Mouse (Mus musculus) heart, embryonic 12.5 days (tissue): ENCODE results near the gene Itgb4. TPM values are rescaled to one million over a fixed set of nuclear protein-coding genes. Genes with fewer than 3 reads are reported as not detected.
A peak's percentile ranks its signal among the peaks of the same experiment; 100 is the strongest.

ENCODE experiments used
- ATAC-seq: fragments of 200-750 bp; cut with Nextera tagmentation; 2 replicates; pipeline ENCODE4 v1.8.0; 2017; ENCODE audit warnings: moderate TSS enrichment, moderate library complexity; ENCODE audit not compliant: insufficient number of reproducible peaks, low FRiP score
- H3K27ac ChIP-seq: fragments of 300-500 bp; sonication (generic); 2 replicates; pipeline ENCODE4 v1.5.1; 2016; ENCODE audit warnings: mild to moderate bottlenecking, moderate library complexity; ENCODE audit not compliant: poor library complexity, severe bottlenecking
- H3K27me3 ChIP-seq: fragments of 300-500 bp; sonication (generic); replicated peaks from 2 replicates; pipeline ENCODE4 v1.6.1; 2016; ENCODE audit warnings: mild to moderate bottlenecking, moderate library complexity
- H3K36me3 ChIP-seq: fragments of 300-500 bp; sonication (generic); 2 replicates; pipeline ENCODE4 v1.6.1; 2016; ENCODE audit warnings: mild to moderate bottlenecking, moderate library complexity
- H3K4me1 ChIP-seq: fragments of 300-500 bp; sonication (generic); replicated peaks from 2 replicates; pipeline ENCODE4 v1.6.1; 2016; ENCODE audit warnings: mild to moderate bottlenecking
- H3K4me2 ChIP-seq: fragments of 300-500 bp; sonication (generic); 2 replicates; pipeline ENCODE4 v1.6.1; 2016; ENCODE audit warnings: mild to moderate bottlenecking, moderate library complexity
- H3K4me3 ChIP-seq: fragments of 300-500 bp; sonication (generic); 2 replicates; pipeline ENCODE4 v1.5.1; 2016; ENCODE audit warnings: mild to moderate bottlenecking
- H3K9ac ChIP-seq: fragments of 300-500 bp; sonication (generic); 2 replicates; pipeline ENCODE4 v1.6.1; 2016; ENCODE audit warnings: mild to moderate bottlenecking, moderate library complexity
- H3K9me3 ChIP-seq: fragments of 300-500 bp; sonication (generic); replicated peaks from 2 replicates; pipeline ENCODE4 v1.6.1; 2016; ENCODE audit warnings: mild to moderate bottlenecking, moderate library complexity
- WGBS: fragments of 180-500 bp; shearing (Covaris S2); methylation state at CpG from one replicate; pipeline ENCODE4 v1.1.7; 2016; 5-methylcytosine and 5-hydroxymethylcytosine counted together
- polyA plus RNA-seq: library from polyadenylated mRNA; unstranded; fragments of >200 nt; fragmentation: Nextera tagmentation; extraction: Ambion mirVana; gene quantifications from 2 replicates; pipeline ENCODE4 v1.2.1, GENCODE M21; 2016

Itgb4 gene
- polyA plus RNA-seq, 1 experiment from 2014 or later: 2.0 TPM

DNA sequence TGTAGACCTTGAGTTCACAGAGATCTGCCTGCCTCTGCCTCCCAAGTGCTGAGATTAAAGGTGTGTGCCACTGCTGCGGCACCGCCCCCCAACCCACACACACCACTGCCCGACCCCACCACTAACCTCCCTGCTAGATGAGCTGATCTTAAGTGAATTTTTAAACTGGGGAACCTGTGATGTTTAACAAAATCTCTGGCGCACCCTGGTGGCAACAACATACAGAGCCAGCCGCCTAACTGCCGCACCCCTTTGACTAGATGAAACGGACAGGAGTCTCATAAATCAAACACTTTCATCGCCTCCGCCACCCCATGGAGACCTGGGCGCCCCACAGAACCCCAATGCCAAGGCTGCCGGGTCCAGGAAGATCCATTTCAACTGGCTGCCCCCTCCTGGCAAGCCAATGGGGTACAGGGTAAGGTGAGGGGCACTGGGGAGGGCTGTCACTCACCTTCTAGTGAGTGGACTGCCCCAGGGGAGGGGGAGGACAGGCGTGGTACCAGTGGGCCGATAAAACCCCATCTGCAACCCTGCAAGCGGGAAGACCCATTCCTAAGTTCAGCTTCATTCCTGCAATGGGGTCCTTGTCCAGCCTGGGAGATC lies 25.1 kb downstream of the Itgb4 start:
- H3K4me1 ChIP-seq: no peaks in the 10 kb centered on the region; the same call in 1 of the 2 replicates
- H3K4me2 ChIP-seq: 0 out of 2 replicates have a peak overlapping the region, but pooled peaks have one; percentile 18
- H3K27me3 ChIP-seq: peaks cover 12% of the 10 kb centered on the region; the same call in 1 of the 2 replicates
- WGBS: 13% methylated on average over 14 of the region's 14 CpGs
- H3K9ac ChIP-seq: no peak overlapping the region
- ATAC-seq: 0 out of 2 replicates have a peak, but pooled peaks have one; percentile 3
- no peak overlapping the region for H3K27ac ChIP-seq
- no peak overlapping the region for H3K4me3 ChIP-seq
- H3K9me3 ChIP-seq: peaks cover 4% of the 10 kb centered on the region; the same call in 1 of the 2 replicates
- H3K36me3 ChIP-seq: no peaks in the 10 kb centered on the region

GRCm38 (mm10) chr11:116000607-116001006 lies 26.1 kb downstream of the Itgb4 start:
- Histone ChIP-seq H3K9me3 (peaks cover 4% of the 10 kb centered on the region; the same call in 1 of the 2 replicates), H3K27ac (no peak overlapping the region), H3K9ac (no peak overlapping the region), H3K36me3 (no peaks in the 10 kb centered on the region), H3K27me3 (peaks cover 12% of the 10 kb centered on the region; the same call in 1 of the 2 replicates), H3K4me1 (peaks cover 8% of the 10 kb centered on the region), H3K4me2 (no peak overlapping the region), H3K4me3 (no peak overlapping the region)
- WGBS: 54% methylated on average over 10 of the region's 10 CpGs
- no peak for ATAC-seq

DNA sequence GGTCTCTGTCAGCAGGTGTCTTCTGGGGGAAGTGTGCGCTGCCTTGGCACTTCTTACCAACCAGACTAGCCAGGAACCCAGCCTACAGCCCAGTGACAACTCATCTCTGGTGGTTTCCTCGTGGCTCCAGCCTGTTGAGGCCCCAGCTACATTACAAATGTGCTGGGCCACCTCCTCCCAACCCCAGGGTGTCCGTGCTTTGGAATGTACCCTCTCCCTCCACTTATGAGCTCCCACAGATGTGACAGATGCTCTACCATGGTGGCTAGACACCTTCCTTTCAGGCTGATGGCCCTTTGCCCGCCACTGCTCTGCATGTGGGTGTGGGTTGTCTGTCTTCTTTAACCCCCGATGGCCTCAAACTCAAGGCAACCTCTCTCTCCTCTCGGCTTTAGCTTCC lies 27.2 kb downstream of the Itgb4 start:
- Histone ChIP-seq H3K4me2 (no peak overlapping the region), H3K36me3 (peaks cover 2% of the 10 kb centered on the region), H3K27ac (no peak overlapping the region), H3K9me3 (peaks cover 4% of the 10 kb centered on the region; the same call in 1 of the 2 replicates), H3K4me1 (peaks cover 13% of the 10 kb centered on the region), H3K27me3 (peaks cover 12% of the 10 kb centered on the region; the same call in 1 of the 2 replicates), H3K9ac (no peak overlapping the region), H3K4me3 (no peak overlapping the region)
- 70% methylated on average over 6 of the region's 6 CpGs for WGBS
- no peak for ATAC-seq

DNA sequence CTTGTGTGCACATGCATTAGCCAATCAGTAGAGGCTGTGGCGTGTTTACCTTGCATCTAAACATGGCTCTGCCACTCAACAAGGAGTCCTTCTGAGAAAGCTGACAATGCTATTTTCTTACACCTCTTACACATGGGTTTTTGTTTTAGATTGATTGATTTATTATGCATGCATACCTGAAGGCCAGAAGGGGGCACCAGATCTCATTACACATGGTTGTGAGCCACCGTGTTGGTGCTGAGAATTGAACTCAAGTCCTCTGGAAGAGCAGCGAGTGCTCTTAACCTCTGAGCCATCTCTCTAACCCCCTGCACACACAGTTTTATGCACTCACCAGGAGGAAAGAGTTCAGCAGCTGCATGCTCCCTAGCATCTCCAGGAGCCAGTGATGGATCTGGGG lies 28.4 kb downstream of the Itgb4 start:
- ATAC-seq: no peak
- Histone ChIP-seq H3K36me3 (peaks cover 14% of the 10 kb centered on the region), H3K9ac (no peak overlapping the region), H3K4me2 (no peak overlapping the region), H3K4me3 (no peak overlapping the region), H3K27ac (no peak overlapping the region), H3K9me3 (peaks cover 4% of the 10 kb centered on the region; the same call in 1 of the 2 replicates), H3K4me1 (peaks cover 13% of the 10 kb centered on the region), H3K27me3 (peaks cover 12% of the 10 kb centered on the region; the same call in 1 of the 2 replicates)
- WGBS: 75% methylated on average over 3 of the region's 3 CpGs

DNA sequence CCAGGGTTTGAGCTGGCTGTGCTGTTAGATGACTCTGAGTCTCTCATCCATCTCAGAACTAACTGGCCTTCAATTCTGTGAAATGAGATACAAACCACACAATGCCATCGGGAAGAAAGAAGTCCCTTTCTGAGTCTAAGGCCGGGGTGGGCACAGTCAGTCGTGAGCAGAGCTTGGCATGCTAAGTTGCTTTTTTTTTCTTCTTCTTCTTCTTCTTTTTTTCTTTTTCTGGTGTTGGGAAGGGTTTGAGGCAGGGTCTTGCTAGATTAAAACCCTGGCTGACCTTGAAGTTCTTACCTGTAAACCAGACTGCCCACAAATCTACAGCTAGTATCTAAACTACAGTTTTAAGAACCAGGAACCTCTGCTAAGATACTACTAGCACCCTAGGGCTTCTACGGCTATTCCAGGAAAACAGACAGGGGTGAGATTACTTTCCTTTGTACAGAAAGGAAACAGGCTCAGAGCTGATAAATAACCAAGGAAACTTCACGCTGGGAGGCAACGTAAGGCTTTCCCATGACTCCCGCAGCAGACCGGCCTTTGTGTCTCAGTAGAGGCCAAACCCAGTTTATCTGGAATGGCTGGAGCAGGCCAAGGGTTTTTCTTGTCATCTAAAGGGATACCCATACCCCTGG lies 29.8 kb downstream of the Itgb4 start:
- no peak for ATAC-seq
- peaks cover 13% of the 10 kb centered on the region for H3K4me1 ChIP-seq

GRCm38 (mm10) chr11:116004840-116005700 lies 30.6 kb downstream of the Itgb4 start:
- ATAC-seq: peak; percentile 74
- peak overlapping the region; percentile 79 for H3K4me2 ChIP-seq
- peak overlapping the region; percentile 37 for H3K4me3 ChIP-seq
- peaks cover 7% of the 10 kb centered on the region; the same call in 1 of the 2 replicates for H3K27me3 ChIP-seq
- WGBS: 5% methylated on average over 54 of the region's 54 CpGs
- H3K36me3 ChIP-seq: peaks cover 35% of the 10 kb centered on the region
- peak overlapping the region; percentile 52 for H3K9ac ChIP-seq
- peaks cover 4% of the 10 kb centered on the region; the same call in 1 of the 2 replicates for H3K9me3 ChIP-seq
- H3K4me1 ChIP-seq: peaks cover 13% of the 10 kb centered on the region
- peak overlapping the region; percentile 64 for H3K27ac ChIP-seq

More for the DNA sequence above, 29.8 kb downstream of the Itgb4 start:
- peak overlapping the region; percentile 52 for H3K9ac ChIP-seq
- 29% methylated on average over 8 of the region's 8 CpGs for WGBS
- H3K27ac ChIP-seq: peak overlapping the region; percentile 64
- peaks cover 12% of the 10 kb centered on the region; the same call in 1 of the 2 replicates for H3K27me3 ChIP-seq
- H3K4me3 ChIP-seq: peak overlapping the region; percentile 37
- peaks cover 4% of the 10 kb centered on the region; the same call in 1 of the 2 replicates for H3K9me3 ChIP-seq
- H3K4me2 ChIP-seq: peak overlapping the region; percentile 79
- H3K36me3 ChIP-seq: peaks cover 27% of the 10 kb centered on the region

- Histone ChIP-seq H3K4me2 (peak overlapping the region; percentile 79), H3K27ac (peak overlapping the region; percentile 64; the same call in 1 of the 2 replicates), H3K36me3 (peaks cover 39% of the 10 kb centered on the region), H3K27me3 (no peaks in the 10 kb centered on the region; the same call in 1 of the 2 replicates), H3K9me3 (peaks cover 4% of the 10 kb centered on the region; the same call in 1 of the 2 replicates), H3K4me3 (0 out of 2 replicates have a peak overlapping the region, but pooled peaks have one; percentile 37), H3K9ac (peak overlapping the region; percentile 52), H3K4me1 (peaks cover 13% of the 10 kb centered on the region)
- no peak for ATAC-seq
- WGBS: 68% methylated on average over 9 of the region's 9 CpGs
These were observed 31.4 kb downstream of the Itgb4 start for GRCm38 (mm10) chr11:116005701-116006419.

DNA sequence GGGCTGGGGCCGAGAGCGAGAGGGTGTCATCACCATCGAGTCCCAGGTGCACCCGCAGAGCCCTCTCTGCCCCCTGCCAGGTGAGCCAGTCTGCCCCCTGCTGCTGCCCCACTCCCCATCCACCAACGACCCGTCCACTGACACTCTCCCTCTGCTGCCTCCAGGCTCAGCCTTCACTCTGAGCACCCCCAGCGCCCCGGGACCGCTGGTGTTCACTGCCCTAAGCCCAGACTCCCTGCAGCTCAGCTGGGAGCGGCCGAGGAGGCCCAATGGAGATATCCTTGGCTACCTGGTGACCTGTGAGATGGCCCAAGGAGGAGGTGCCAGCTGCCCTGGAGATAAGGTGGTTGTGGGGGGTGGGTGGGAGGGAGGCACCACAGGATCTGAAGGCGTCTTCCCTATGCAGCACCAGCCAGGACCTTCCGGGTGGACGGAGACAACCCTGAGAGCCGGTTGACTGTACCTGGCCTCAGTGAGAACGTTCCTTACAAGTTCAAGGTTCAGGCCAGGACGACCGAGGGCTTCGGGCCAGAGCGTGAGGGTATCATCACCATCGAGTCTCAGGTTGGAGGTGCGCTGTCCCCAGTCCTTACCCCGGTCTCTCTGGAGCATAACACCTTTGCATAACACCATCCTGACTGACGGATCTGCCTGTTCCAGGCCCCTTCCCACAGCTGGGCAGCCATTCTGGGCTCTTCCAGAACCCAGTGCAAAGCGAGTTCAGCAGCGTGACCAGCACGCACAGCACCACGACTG lies 32.8 kb downstream of the Itgb4 start:
- Histone ChIP-seq H3K27ac (no peak overlapping the region), H3K4me1 (peaks cover 23% of the 10 kb centered on the region), H3K9me3 (peaks cover 4% of the 10 kb centered on the region; the same call in 1 of the 2 replicates), H3K27me3 (no peaks in the 10 kb centered on the region), H3K9ac (no peak overlapping the region), H3K36me3 (peaks cover 39% of the 10 kb centered on the region), H3K4me2 (no peak overlapping the region), H3K4me3 (no peak overlapping the region)
- no peak for ATAC-seq
- 88% methylated on average over 28 of the region's 28 CpGs for WGBS

GRCm38 (mm10) chr11:116008411-116008810 lies 33.9 kb downstream of the Itgb4 start:
- WGBS: 92% methylated on average over 11 of the region's 11 CpGs
- no peak for ATAC-seq
- Histone ChIP-seq H3K4me1 (peaks cover 28% of the 10 kb centered on the region), H3K9ac (no peak overlapping the region), H3K27ac (no peak overlapping the region), H3K4me2 (no peak overlapping the region), H3K9me3 (no peaks in the 10 kb centered on the region), H3K36me3 (peaks cover 39% of the 10 kb centered on the region), H3K27me3 (no peaks in the 10 kb centered on the region), H3K4me3 (no peak overlapping the region)
